18 mouse cellular contexts compared by ENCODE assay signal in genomic region chr7:133002271-133002670, GRCm38 (mm10).
DNase-seq lines count a peak whose midpoint lies in the region; ATAC-seq and TF ChIP-seq lines count a peak whose summit lies in the region.
"Had no signal": no experiment of that assay in that cellular context is flagged by ENCODE, and none has a peak within 500 bp of the region (broad histone marks: within the 10 kb centered on the region; RNA-seq: fewer than 3 reads in every experiment).

No protein-coding gene starts in this region.

- H3K4me3 ChIP-seq in forebrain, embryonic 11.5 days (ENCODE audit: low read depth, low read length): no peak overlapping the region
- H3K4me3 ChIP-seq in forebrain, embryonic 12.5 days (replicated peaks): no peak overlapping the region
- no peak overlapping the region for H3K4me3 ChIP-seq in layer of hippocampus, adult 2 months
- H3K4me3 ChIP-seq in CH12.LX (replicated peaks in 1 of 3; ENCODE audit: low read depth in 2 of 3, low read length in 2 of 3, poor library complexity in 1 of 3): peak overlapping the region; percentile 49 to 60 (median 52)
- H3K4me3 ChIP-seq: embryonic facial prominence, embryonic 12.5 days; forebrain, embryonic 13.5 days; heart, embryonic 10.5 days; heart, embryonic 15.5 days; hindbrain, embryonic 15.5 days had no signal

- no peak for TF ChIP-seq CTCF in layer of hippocampus, adult 2 months (conservative IDR thresholded peaks at IDR 0.05)
- TF ChIP-seq CTCF in CH12.LX (conservative IDR thresholded peaks at IDR 0.05 in 1 of 2, IDR thresholded peaks at IDR 0.05 in 1 of 2; ENCODE audit: low read depth in 2 of 2, low read length in 2 of 2): no peak

- no peak for ATAC-seq in forebrain, embryonic 11.5 days (replicated peaks; ENCODE audit: low FRiP score)
- no peak for ATAC-seq in forebrain, embryonic 12.5 days (ENCODE audit: low FRiP score)
- ATAC-seq: forebrain, embryonic 13.5 days; intestine, embryonic 16.5 days had no signal

- no peak overlapping the region for H3K4me2 ChIP-seq in forebrain, embryonic 11.5 days (ENCODE audit: low read depth, low read length, severe bottlenecking)
- no peak overlapping the region for H3K4me2 ChIP-seq in forebrain, embryonic 12.5 days
- peak overlapping the region; percentile 47; the same call in 1 of the 2 replicates for H3K4me2 ChIP-seq in CH12.LX (ENCODE audit: insufficient read depth, low read depth, poor library complexity, severe bottlenecking)
- H3K4me2 ChIP-seq: embryonic facial prominence, embryonic 12.5 days; forebrain, embryonic 13.5 days; heart, embryonic 15.5 days; hindbrain, embryonic 15.5 days had no signal

- no peaks in the 10 kb centered on the region for H3K9me3 ChIP-seq in forebrain, embryonic 11.5 days (ENCODE audit: control insufficient read depth, low read length)
- H3K9me3 ChIP-seq in forebrain, embryonic 12.5 days: no peaks in the 10 kb centered on the region
- no peaks in the 10 kb centered on the region for H3K9me3 ChIP-seq in CH12.LX (replicated peaks; ENCODE audit: low read length)
- H3K9me3 ChIP-seq: embryonic facial prominence, embryonic 12.5 days; forebrain, embryonic 13.5 days; G1E; heart, embryonic 10.5 days; heart, embryonic 15.5 days; hindbrain, embryonic 15.5 days had no signal

- no peaks in the 10 kb centered on the region; the same call in 1 of the 2 replicates for H3K36me3 ChIP-seq in forebrain, embryonic 11.5 days (ENCODE audit: control insufficient read depth, insufficient read depth, low read length)
- peaks cover 29% of the 10 kb centered on the region for H3K36me3 ChIP-seq in forebrain, embryonic 12.5 days (replicated peaks)
- H3K36me3 ChIP-seq in CH12.LX (replicated peaks in 1 of 2; ENCODE audit: control insufficient read depth in 1 of 2, insufficient read depth in 1 of 2, low read length in 1 of 2): peaks cover 8 to 41% of the 10 kb centered on the region in 2 experiments

- no peaks in the 10 kb centered on the region for H3K27me3 ChIP-seq in forebrain, embryonic 11.5 days (ENCODE audit: control insufficient read depth, insufficient read depth, low read length)
- no peaks in the 10 kb centered on the region for H3K27me3 ChIP-seq in forebrain, embryonic 12.5 days
- H3K27me3 ChIP-seq in CH12.LX (replicated peaks): no peaks in the 10 kb centered on the region
- H3K27me3 ChIP-seq: embryonic facial prominence, embryonic 12.5 days; forebrain, embryonic 13.5 days; heart, embryonic 15.5 days; hindbrain, embryonic 15.5 days had no signal

- TF ChIP-seq POLR2A in CH12.LX (IDR thresholded peaks at IDR 0.05; ENCODE audit: low read depth, low read length): no peak

- no peaks in the 10 kb centered on the region for H3K4me1 ChIP-seq in forebrain, embryonic 11.5 days (replicated peaks; ENCODE audit: control insufficient read depth, insufficient read depth, low read length)
- H3K4me1 ChIP-seq in forebrain, embryonic 12.5 days: peaks cover 14% of the 10 kb centered on the region
- peaks cover 19 to 36% of the 10 kb centered on the region in 2 experiments for H3K4me1 ChIP-seq in CH12.LX (ENCODE audit: control insufficient read depth in 1 of 2, insufficient read depth in 2 of 2)

- no peak overlapping the region for H3K9ac ChIP-seq in forebrain, embryonic 11.5 days (ENCODE audit: low read length)
- H3K9ac ChIP-seq in forebrain, embryonic 12.5 days: no peak overlapping the region
- H3K9ac ChIP-seq in CH12.LX (ENCODE audit: insufficient read depth, low read depth): peak overlapping the region; percentile 39; the same call in 1 of the 2 replicates
- H3K9ac ChIP-seq: embryonic facial prominence, embryonic 12.5 days; forebrain, embryonic 13.5 days; forebrain, postnatal 0 days; heart, embryonic 15.5 days; hindbrain, embryonic 15.5 days had no signal

- TF ChIP-seq EP300 in CH12.LX (IDR thresholded peaks at IDR 0.05; ENCODE audit: low read length): no peak

- dilution Hi-C loops in CH12.LX (cut with MboI; ENCODE audit: extremely low pct_ligation_motif_present, extremely low pct_unique_long_range_greater_than_20kb, low sequenced_read_pairs): no loop called here

- DNase-seq in forebrain, embryonic 11.5 days (ENCODE audit: low spot score): peak; percentile 35
- no peak for DNase-seq in layer of hippocampus, adult 2 months (ENCODE audit: low spot score in 2 of 2)
- DNase-seq in layer of hippocampus, adult 18-20 months (ENCODE audit: low spot score in 2 of 2): no peak
- no peak for DNase-seq in CH12.LX (ENCODE audit: extremely low read depth)
- peak; percentile 34 for DNase-seq in testis, postnatal 10 days (ENCODE audit: low spot score)
- DNase-seq: adrenal gland, adult 8-10 months; adrenal gland, postnatal 36 days; forebrain, postnatal 0 days; heart, adult 18-20 months; heart, postnatal 14 days had no signal

- no peak overlapping the region for H3K27ac ChIP-seq in forebrain, embryonic 11.5 days (ENCODE audit: low read depth, low read length)
- no peak overlapping the region for H3K27ac ChIP-seq in forebrain, embryonic 12.5 days
- H3K27ac ChIP-seq in layer of hippocampus, adult 2 months: peak overlapping the region; percentile 83
- no peak overlapping the region for H3K27ac ChIP-seq in CH12.LX (ENCODE audit: insufficient read depth, low read depth)
- H3K27ac ChIP-seq: embryonic facial prominence, embryonic 12.5 days; forebrain, embryonic 13.5 days; heart, embryonic 10.5 days; heart, embryonic 15.5 days; hindbrain, embryonic 15.5 days had no signal

- no peak for TF ChIP-seq RAD21 in CH12.LX (IDR thresholded peaks at IDR 0.05; ENCODE audit: low read depth, low read length)

- H3K79me2 ChIP-seq in CH12.LX (replicated peaks; ENCODE audit: control insufficient read depth, extremely low read depth, insufficient read depth, poor library complexity, severe bottlenecking): no peaks in the 10 kb centered on the region

- 90% methylated on average over 6 of the region's 6 CpGs for WGBS in forebrain, embryonic 11.5 days
- 89% methylated on average over 6 of the region's 6 CpGs for WGBS in forebrain, embryonic 12.5 days

- in situ Hi-C loops in CH12.LX (cut with MboI; ENCODE audit: low pct_ligation_motif_present, low pct_unique_long_range_greater_than_20kb, low sequenced_read_pairs): loop anchor here (5.0 kb wide), 1 partner anchor 350 kb away; no protein-coding TSS in a partner anchor

TF ChIP-seq in CH12.LX, 34 proteins besides CTCF, POLR2A, EP300 and RAD21:
- TF ChIP-seq KAT2A (IDR thresholded peaks at IDR 0.05; ENCODE audit: insufficient replicate concordance, low read length): no peak
- TF ChIP-seq GABPA (IDR thresholded peaks at IDR 0.05; ENCODE audit: insufficient replicate concordance, low read depth, low read length): no peak
- TF ChIP-seq ZNF384 (IDR thresholded peaks at IDR 0.05; ENCODE audit: low read depth, low read length): no peak
- TF ChIP-seq CHD2 (IDR thresholded peaks at IDR 0.05; ENCODE audit: low read length): no peak
- TF ChIP-seq E2F4 (IDR thresholded peaks at IDR 0.05; ENCODE audit: insufficient replicate concordance, low read depth, low read length): no peak
- TF ChIP-seq SMC3 (IDR thresholded peaks at IDR 0.05; ENCODE audit: low read depth, low read length): no peak
- no peak for TF ChIP-seq POLR2AphosphoS2 (IDR thresholded peaks at IDR 0.05; ENCODE audit: low read depth, low read length)
- no peak for TF ChIP-seq ZKSCAN1 (IDR thresholded peaks at IDR 0.05; ENCODE audit: borderline replicate concordance, low read depth, low read length)
- no peak for TF ChIP-seq TCF12 (IDR thresholded peaks at IDR 0.05; ENCODE audit: low read depth, low read length)
- no peak for TF ChIP-seq TBP (conservative IDR thresholded peaks at IDR 0.05; ENCODE audit: low read depth, low read length)

Comparison
In these comparisons a context has a peak if more than half of its experiments do, and no peak if none do; other contexts are left out.
1. DNase-seq: peak in forebrain, embryonic 11.5 days (single experiment) and testis, postnatal 10 days (single experiment); none in layer of hippocampus, adult 2 months (0 of 2), layer of hippocampus, adult 18-20 months (0 of 2) and CH12.LX (single experiment).
2. H3K4me3 ChIP-seq: peak in CH12.LX (3 of 3); none in forebrain, embryonic 11.5 days (single experiment), forebrain, embryonic 12.5 days (single experiment) and layer of hippocampus, adult 2 months (single experiment).